25 mouse cellular contexts compared by ENCODE assay signal in genomic region chr3:54791822-54792677, GRCm38 (mm10). TPM values are rescaled to one million over a fixed set of nuclear protein-coding genes. Genes with fewer than 3 reads are reported as not detected.
A peak's percentile ranks its signal among the peaks of the same experiment; 100 is the strongest.
DNase-seq lines count a peak whose midpoint lies in the region; ATAC-seq lines count a peak whose summit lies in the region.
"Had no signal": no experiment of that assay in that cellular context is flagged by ENCODE, and none has a peak within 500 bp of the region (broad histone marks: within the 10 kb centered on the region; RNA-seq: fewer than 3 reads in every experiment).

No protein-coding gene starts in this region.

- H3K4me2 ChIP-seq in forebrain, embryonic 11.5 days (ENCODE audit: low read depth, low read length, severe bottlenecking): no peak overlapping the region
- no peak overlapping the region for H3K4me2 ChIP-seq in forebrain, embryonic 14.5 days (ENCODE audit: low read length)
- no peak overlapping the region for H3K4me2 ChIP-seq in heart, embryonic 16.5 days (ENCODE audit: low read depth, low read length)
- H3K4me2 ChIP-seq in midbrain, embryonic 11.5 days: no peak overlapping the region
- H3K4me2 ChIP-seq in stomach, embryonic 16.5 days (ENCODE audit: low read depth, low read length): no peak overlapping the region
- H3K4me2 ChIP-seq: embryonic facial prominence, embryonic 15.5 days; hindbrain, embryonic 14.5 days; neural tube, embryonic 12.5 days had no signal

- H3K9me3 ChIP-seq in forebrain, embryonic 11.5 days (ENCODE audit: control insufficient read depth, low read length): peaks cover 4% of the 10 kb centered on the region; the same call in 1 of the 2 replicates
- H3K9me3 ChIP-seq in forebrain, embryonic 14.5 days (replicated peaks; ENCODE audit: control insufficient read depth, low read length): peaks cover 4% of the 10 kb centered on the region; the same call in 1 of the 2 replicates
- peaks cover 5% of the 10 kb centered on the region; the same call in 1 of the 2 replicates for H3K9me3 ChIP-seq in heart, embryonic 16.5 days (replicated peaks; ENCODE audit: control insufficient read depth, low read length)
- peaks cover 5% of the 10 kb centered on the region; the same call in 1 of the 2 replicates for H3K9me3 ChIP-seq in midbrain, embryonic 11.5 days (ENCODE audit: control insufficient read depth, low read length)
- peaks cover 9% of the 10 kb centered on the region for H3K9me3 ChIP-seq in midbrain, embryonic 10.5 days (replicated peaks)
- peaks cover 11% of the 10 kb centered on the region; the same call in 1 of the 2 replicates for H3K9me3 ChIP-seq in stomach, embryonic 16.5 days (replicated peaks; ENCODE audit: control insufficient read depth, low read length)
- H3K9me3 ChIP-seq: embryonic facial prominence, embryonic 15.5 days; heart, embryonic 10.5 days had no signal

- no peak overlapping the region for H3K27ac ChIP-seq in forebrain, embryonic 11.5 days (ENCODE audit: low read depth, low read length)
- H3K27ac ChIP-seq in forebrain, embryonic 14.5 days (ENCODE audit: low read depth, low read length): no peak overlapping the region
- no peak overlapping the region for H3K27ac ChIP-seq in heart, embryonic 16.5 days (ENCODE audit: low read length)
- no peak overlapping the region for H3K27ac ChIP-seq in midbrain, embryonic 11.5 days (ENCODE audit: low read depth, low read length)
- no peak overlapping the region for H3K27ac ChIP-seq in midbrain, embryonic 10.5 days (replicated peaks)
- H3K27ac ChIP-seq in stomach, embryonic 16.5 days (ENCODE audit: low read length): no peak overlapping the region
- H3K27ac ChIP-seq: embryonic facial prominence, embryonic 15.5 days; heart, embryonic 10.5 days; hindbrain, embryonic 14.5 days; left cerebral cortex, adult 2 months; neural tube, embryonic 12.5 days had no signal

- no peak overlapping the region for H3K9ac ChIP-seq in forebrain, embryonic 11.5 days (ENCODE audit: low read length)
- no peak overlapping the region for H3K9ac ChIP-seq in forebrain, embryonic 14.5 days (ENCODE audit: low read length)
- H3K9ac ChIP-seq in heart, embryonic 16.5 days (ENCODE audit: low read length): no peak overlapping the region
- H3K9ac ChIP-seq in midbrain, embryonic 11.5 days (ENCODE audit: low read length): no peak overlapping the region
- H3K9ac ChIP-seq in stomach, embryonic 16.5 days (ENCODE audit: low read length): no peak overlapping the region
- H3K9ac ChIP-seq: embryonic facial prominence, embryonic 15.5 days; hindbrain, embryonic 14.5 days; neural tube, embryonic 12.5 days had no signal

- intact Hi-C loops in heart, postnatal 36 days (cut with DNase I): no loop called here

- no peaks in the 10 kb centered on the region for H3K4me1 ChIP-seq in forebrain, embryonic 11.5 days (replicated peaks; ENCODE audit: control insufficient read depth, insufficient read depth, low read length)
- no peaks in the 10 kb centered on the region for H3K4me1 ChIP-seq in forebrain, embryonic 14.5 days (ENCODE audit: control insufficient read depth, insufficient read depth, low read length)
- no peaks in the 10 kb centered on the region for H3K4me1 ChIP-seq in heart, embryonic 16.5 days (ENCODE audit: control insufficient read depth, insufficient read depth, low read length)
- H3K4me1 ChIP-seq in midbrain, embryonic 11.5 days (ENCODE audit: control insufficient read depth, insufficient read depth, low read length): no peaks in the 10 kb centered on the region
- no peaks in the 10 kb centered on the region for H3K4me1 ChIP-seq in midbrain, embryonic 10.5 days
- H3K4me1 ChIP-seq in stomach, embryonic 16.5 days (ENCODE audit: control insufficient read depth, insufficient read depth, low read length): no peaks in the 10 kb centered on the region
- H3K4me1 ChIP-seq: embryonic facial prominence, embryonic 15.5 days; neural tube, embryonic 12.5 days had no signal

- WGBS in forebrain, embryonic 11.5 days: 79% methylated on average over 10 of the region's 10 CpGs
- WGBS in forebrain, embryonic 14.5 days: 80% methylated on average over 10 of the region's 10 CpGs
- 55% methylated on average over 10 of the region's 10 CpGs for WGBS in heart, embryonic 16.5 days
- 79% methylated on average over 10 of the region's 10 CpGs for WGBS in midbrain, embryonic 11.5 days
- 80% methylated on average over 10 of the region's 10 CpGs for WGBS in midbrain, embryonic 10.5 days
- WGBS in stomach, embryonic 16.5 days: 52% methylated on average over 10 of the region's 10 CpGs

- peak; percentile 42 for DNase-seq in forebrain, embryonic 11.5 days (ENCODE audit: low spot score)
- DNase-seq in forebrain, embryonic 14.5 days (ENCODE audit: low spot score): no peak
- DNase-seq in heart, postnatal 36 days: no peak
- DNase-seq in midbrain, embryonic 11.5 days (ENCODE audit: low spot score, missing footprints): no peak
- DNase-seq in midbrain, embryonic 10.5 days (ENCODE audit: low spot score): no peak
- DNase-seq in frontal cortex, postnatal 14 days (ENCODE audit: low spot score in 2 of 2): no peak
- DNase-seq: adrenal gland, postnatal 14 days; cerebellum, adult 2 months; cerebellum, postnatal 36 days; embryo, embryonic 11 days; gastrocnemius, postnatal 14 days; kidney, adult 18-20 months; kidney, postnatal 10 days; lung, postnatal 4 days; right cerebral cortex, postnatal 14 days; thymus, postnatal 25 days had no signal

- H3K36me3 ChIP-seq in forebrain, embryonic 11.5 days (ENCODE audit: control insufficient read depth, insufficient read depth, low read length): no peaks in the 10 kb centered on the region
- H3K36me3 ChIP-seq in forebrain, embryonic 14.5 days (ENCODE audit: control insufficient read depth, insufficient read depth, low read length): no peaks in the 10 kb centered on the region
- peaks cover 5% of the 10 kb centered on the region; the same call in 1 of the 2 replicates for H3K36me3 ChIP-seq in heart, embryonic 16.5 days (ENCODE audit: control insufficient read depth, insufficient read depth)
- no peaks in the 10 kb centered on the region for H3K36me3 ChIP-seq in midbrain, embryonic 11.5 days (ENCODE audit: control insufficient read depth, insufficient read depth, low read length)
- 0 out of 2 replicates have a peak, but pooled peaks cover 3% of the 10 kb centered on the region for H3K36me3 ChIP-seq in midbrain, embryonic 10.5 days
- H3K36me3 ChIP-seq in stomach, embryonic 16.5 days (ENCODE audit: control insufficient read depth, insufficient read depth, low read length): no peaks in the 10 kb centered on the region; the same call in 1 of the 2 replicates
- H3K36me3 ChIP-seq: neural tube, embryonic 12.5 days had no signal

- H3K4me3 ChIP-seq in forebrain, embryonic 11.5 days (ENCODE audit: low read depth, low read length): no peak overlapping the region
- no peak overlapping the region for H3K4me3 ChIP-seq in forebrain, embryonic 14.5 days (ENCODE audit: low read depth, low read length)
- H3K4me3 ChIP-seq in heart, embryonic 16.5 days (ENCODE audit: low read length): no peak overlapping the region
- no peak overlapping the region for H3K4me3 ChIP-seq in midbrain, embryonic 11.5 days (ENCODE audit: low read depth, low read length)
- no peak overlapping the region for H3K4me3 ChIP-seq in midbrain, embryonic 10.5 days
- H3K4me3 ChIP-seq in stomach, embryonic 16.5 days (replicated peaks; ENCODE audit: low read length): no peak overlapping the region
- H3K4me3 ChIP-seq: embryonic facial prominence, embryonic 15.5 days; heart, embryonic 10.5 days; left cerebral cortex, adult 2 months; neural tube, embryonic 12.5 days had no signal

- ATAC-seq in forebrain, embryonic 11.5 days (replicated peaks; ENCODE audit: low FRiP score): no peak
- ATAC-seq in forebrain, embryonic 14.5 days: no peak
- 0 out of 2 replicates have a peak, but pooled peaks have one; percentile 32 for ATAC-seq in heart, embryonic 16.5 days (replicated peaks; ENCODE audit: extremely low read depth, insufficient read depth, low FRiP score)
- 0 out of 2 replicates have a peak, but pooled peaks have one; percentile 14 for ATAC-seq in midbrain, embryonic 11.5 days (ENCODE audit: low FRiP score)
- ATAC-seq in stomach, embryonic 16.5 days (ENCODE audit: insufficient read depth, low FRiP score): peak; percentile 81
- ATAC-seq: forebrain, embryonic 16.5 days had no signal

- no peaks in the 10 kb centered on the region for H3K27me3 ChIP-seq in forebrain, embryonic 11.5 days (ENCODE audit: control insufficient read depth, insufficient read depth, low read length)
- no peaks in the 10 kb centered on the region for H3K27me3 ChIP-seq in forebrain, embryonic 14.5 days (replicated peaks; ENCODE audit: control insufficient read depth, insufficient read depth, low read length)
- H3K27me3 ChIP-seq in heart, embryonic 16.5 days (ENCODE audit: control insufficient read depth, insufficient read depth, low read length): no peaks in the 10 kb centered on the region
- H3K27me3 ChIP-seq in midbrain, embryonic 11.5 days (ENCODE audit: control insufficient read depth, insufficient read depth, low read length): no peaks in the 10 kb centered on the region
- H3K27me3 ChIP-seq in midbrain, embryonic 10.5 days (ENCODE audit: low read depth, poor library complexity, severe bottlenecking): 0 out of 2 replicates have a peak, but pooled peaks cover 2% of the 10 kb centered on the region
- no peaks in the 10 kb centered on the region for H3K27me3 ChIP-seq in stomach, embryonic 16.5 days (ENCODE audit: control insufficient read depth, insufficient read depth, low read length)
- H3K27me3 ChIP-seq: embryonic facial prominence, embryonic 15.5 days; neural tube, embryonic 12.5 days had no signal

RNA-seq across cellular contexts. Expression of gene Rfxap, which starts 15.5 kb away (rescaled TPM):
- 57.6 and 65.6 TPM in 2 replicates for polyA plus RNA-seq in forebrain, embryonic 11.5 days (2014; fragmentation: Nextera tagmentation; extraction: Ambion mirVana)
- 40.7 and 43.8 TPM in 2 replicates for polyA plus RNA-seq in forebrain, embryonic 14.5 days (2014; fragmentation: Nextera tagmentation; extraction: Ambion mirVana)
- 28.3 and 32.3 TPM in 2 replicates for polyA plus RNA-seq in heart, embryonic 16.5 days (2015; fragmentation: Nextera tagmentation; extraction: Ambion mirVana)
- total RNA-seq in heart, postnatal 36 days (2021): 10 to 100 TPM; 19.1 to 23.2 TPM
- 44.4 and 49.5 TPM in 2 replicates for polyA plus RNA-seq in midbrain, embryonic 11.5 days (2014; fragmentation: Nextera tagmentation; extraction: Ambion mirVana)
- 38.7 and 41.0 TPM in 2 replicates for polyA plus RNA-seq in midbrain, embryonic 10.5 days (2016; fragmentation: Nextera tagmentation; extraction: Ambion mirVana)
- 19.0 and 19.4 TPM in 2 replicates for polyA plus RNA-seq in stomach, embryonic 16.5 days (2015; fragmentation: Nextera tagmentation; extraction: Ambion mirVana)

RNA-seq across cellular contexts. Expression of gene Smad9, which starts 36.7 kb away (rescaled TPM):
- polyA plus RNA-seq in forebrain, embryonic 11.5 days (2014; fragmentation: Nextera tagmentation; extraction: Ambion mirVana): 0.32 and 0.33 TPM in 2 replicates
- polyA plus RNA-seq in forebrain, embryonic 14.5 days (2014; fragmentation: Nextera tagmentation; extraction: Ambion mirVana): 0.17 and 0.30 TPM in 2 replicates
- polyA plus RNA-seq in heart, embryonic 16.5 days (2015; fragmentation: Nextera tagmentation; extraction: Ambion mirVana): 0.62 and 0.75 TPM in 2 replicates
- 1 to 10 TPM; 1.6 to 3.0 TPM for total RNA-seq in heart, postnatal 36 days (2021)
- 0.07 and 0.27 TPM in 2 replicates for polyA plus RNA-seq in midbrain, embryonic 11.5 days (2014; fragmentation: Nextera tagmentation; extraction: Ambion mirVana)
- polyA plus RNA-seq in midbrain, embryonic 10.5 days (2016; fragmentation: Nextera tagmentation; extraction: Ambion mirVana): 0.11 and 0.14 TPM in 2 replicates
- polyA plus RNA-seq in stomach, embryonic 16.5 days (2015; fragmentation: Nextera tagmentation; extraction: Ambion mirVana): 1.1 and 1.3 TPM in 2 replicates
- total RNA-seq: megakaryocyte-erythroid progenitor cell, adult 5-6 weeks had no signal

RNA-seq across cellular contexts. Expression of gene Alg5, which starts 56.7 kb away (rescaled TPM):
- polyA plus RNA-seq in forebrain, embryonic 11.5 days (2014; fragmentation: Nextera tagmentation; extraction: Ambion mirVana): 37.7 and 39.4 TPM in 2 replicates
- polyA plus RNA-seq in forebrain, embryonic 14.5 days (2014; fragmentation: Nextera tagmentation; extraction: Ambion mirVana): 55.8 and 60.2 TPM in 2 replicates
- polyA plus RNA-seq in heart, embryonic 16.5 days (2015; fragmentation: Nextera tagmentation; extraction: Ambion mirVana): 33.6 and 38.8 TPM in 2 replicates
- 10 to 100 TPM in 1 of 2 experiments, 1 to 10 TPM in 1; 9.9 to 11.5 TPM for total RNA-seq in heart, postnatal 36 days (2021)
- 40.5 and 46.4 TPM in 2 replicates for polyA plus RNA-seq in midbrain, embryonic 11.5 days (2014; fragmentation: Nextera tagmentation; extraction: Ambion mirVana)
- polyA plus RNA-seq in midbrain, embryonic 10.5 days (2016; fragmentation: Nextera tagmentation; extraction: Ambion mirVana): 42.4 and 44.6 TPM in 2 replicates
- polyA plus RNA-seq in stomach, embryonic 16.5 days (2015; fragmentation: Nextera tagmentation; extraction: Ambion mirVana): 63.6 and 64.9 TPM in 2 replicates

RNA-seq across cellular contexts. Expression of gene Exosc8, which starts 56.9 kb away (rescaled TPM):
- polyA plus RNA-seq in forebrain, embryonic 11.5 days (2014; fragmentation: Nextera tagmentation; extraction: Ambion mirVana): 166 and 176 TPM in 2 replicates
- polyA plus RNA-seq in forebrain, embryonic 14.5 days (2014; fragmentation: Nextera tagmentation; extraction: Ambion mirVana): 98.5 and 101 TPM in 2 replicates
- polyA plus RNA-seq in heart, embryonic 16.5 days (2015; fragmentation: Nextera tagmentation; extraction: Ambion mirVana): 72.4 and 75.0 TPM in 2 replicates
- total RNA-seq in heart, postnatal 36 days (2021): 10 to 100 TPM; 19.0 to 22.1 TPM
- 147 and 155 TPM in 2 replicates for polyA plus RNA-seq in midbrain, embryonic 11.5 days (2014; fragmentation: Nextera tagmentation; extraction: Ambion mirVana)
- 163 and 180 TPM in 2 replicates for polyA plus RNA-seq in midbrain, embryonic 10.5 days (2016; fragmentation: Nextera tagmentation; extraction: Ambion mirVana)
- 87.3 and 90.3 TPM in 2 replicates for polyA plus RNA-seq in stomach, embryonic 16.5 days (2015; fragmentation: Nextera tagmentation; extraction: Ambion mirVana)

Comparison
In these comparisons a context has a peak if more than half of its experiments do, and no peak if none do; other contexts are left out.
1. ATAC-seq: peak in heart, embryonic 16.5 days (single experiment), midbrain, embryonic 11.5 days (single experiment) and stomach, embryonic 16.5 days (single experiment); none in forebrain, embryonic 11.5 days (single experiment) and forebrain, embryonic 14.5 days (single experiment).